Mouse (Mus musculus) lung, adult 2 months (tissue): ENCODE measurements around the gene Sept4. TPM values are rescaled to one million over a fixed set of nuclear protein-coding genes. Genes with fewer than 3 reads are reported as not detected.

Experiments
- DNase-seq: peaks from one replicate; pipeline ENCODE4 v3.0.0; 2022
- H3K4me1 ChIP-seq: fragments of 200-500 bp; 2 replicates; pipeline ENCODE4 v1.6.1; 2011; ENCODE audit warnings: low read length; ENCODE audit not compliant: control insufficient read depth, insufficient read depth
- H3K4me3 ChIP-seq: fragments of 200-500 bp; replicated peaks from 2 replicates; pipeline ENCODE3; 2011; ENCODE audit warnings: low read depth, mild to moderate bottlenecking, control low read depth, low read length; ENCODE audit errors: extremely low read depth
- CTCF ChIP-seq: fragments of 200-500 bp; IDR thresholded peaks from 2 replicates; pipeline ENCODE4 v1.5.1; 2011; ENCODE audit warnings: mild to moderate bottlenecking, low read length, control low read depth; ENCODE audit not compliant: insufficient read depth
- POLR2A ChIP-seq: fragments of 200-500 bp; IDR thresholded peaks from 2 replicates; pipeline ENCODE4 v1.6.1; 2011; ENCODE audit warnings: low read depth, mild to moderate bottlenecking, control low read depth, low read length, borderline replicate concordance; ENCODE audit errors: extremely low read depth
- WGBS: fragments of 180-500 bp; shearing (Covaris S2); methylation state at CpG from one replicate; pipeline ENCODE4 v1.1.7; 2018; 5-methylcytosine and 5-hydroxymethylcytosine counted together
- polyA plus RNA-seq: library from polyadenylated mRNA; depleted of rRNA; stranded (reverse); fragments of >200 nt; gene quantifications from 2 replicates; pipeline ENCODE4 v1.2.3, GENCODE M21; 2012; rRNA removed

Gene Sept4
- polyA plus RNA-seq: 149 and 238 TPM in 2 replicates

GRCm38 (mm10) chr11:87568255-87568953 lies at the start of gene Sept4:
Gene Sept4 (plus strand): TSS chr11:87568903.
- WGBS: 76% methylated on average over 7 of the region's 7 CpGs
- DNase-seq: no peak
- Histone ChIP-seq H3K4me1 (peaks cover 6% of the 10 kb centered on the region; the same call in 1 of the 2 replicates), H3K4me3 (no peak within 1 kb of the TSS)
- no peak for TF ChIP-seq POLR2A
- TF ChIP-seq CTCF: no peak

- no peak overlapping the region for H3K4me3 ChIP-seq
- WGBS: 11% methylated on average over 2 of the region's 2 CpGs
These were observed 49.4 kb upstream of the Sept4 start for GRCm38 (mm10) chr11:87519260-87519659.

GRCm38 (mm10) chr11:87523466-87523865 lies 45.2 kb upstream of the Sept4 start:
- TF ChIP-seq POLR2A: no peak
- TF ChIP-seq CTCF: no peak
- H3K4me1 ChIP-seq: no peaks in the 10 kb centered on the region; the same call in none of the 2 replicates
- 78% methylated on average over 5 of the region's 5 CpGs for whole genome bisulfite sequencing
- no peak for DNase-seq
- no peak overlapping the region for H3K4me3 ChIP-seq

More at GRCm38 (mm10) chr11:87519260-87519659, 49.4 kb upstream of the Sept4 start:
- peak; percentile 15 for DNase-seq
- TF ChIP-seq POLR2A (no peak), CTCF (peak; percentile 74)
- H3K4me1 ChIP-seq: no peaks in the 10 kb centered on the region; the same call in none of the 2 replicates

GRCm38 (mm10) chr11:87523967-87524366 lies 44.7 kb upstream of the Sept4 start:
- Histone ChIP-seq H3K4me3 (no peak overlapping the region), H3K4me1 (no peaks in the 10 kb centered on the region; the same call in none of the 2 replicates)
- TF ChIP-seq CTCF: no peak
- TF ChIP-seq POLR2A: no peak
- no peak for DNase-seq

- Histone ChIP-seq H3K4me3 (no peak overlapping the region), H3K4me1 (no peaks in the 10 kb centered on the region; the same call in none of the 2 replicates)
- no peak for DNase-seq
- TF ChIP-seq CTCF (no peak), POLR2A (no peak)
These were observed 43.9 kb upstream of the Sept4 start for GRCm38 (mm10) chr11:87524780-87525179.

- no peak for DNase-seq
- no peaks in the 10 kb centered on the region; the same call in 1 of the 2 replicates for H3K4me1 ChIP-seq
- WGBS: 63% methylated on average over 3 of the region's 3 CpGs
- no peak overlapping the region for H3K4me3 ChIP-seq
- TF ChIP-seq CTCF (no peak), POLR2A (no peak)
These were observed 41.3 kb upstream of the Sept4 start for GRCm38 (mm10) chr11:87527364-87527763.

DNA sequence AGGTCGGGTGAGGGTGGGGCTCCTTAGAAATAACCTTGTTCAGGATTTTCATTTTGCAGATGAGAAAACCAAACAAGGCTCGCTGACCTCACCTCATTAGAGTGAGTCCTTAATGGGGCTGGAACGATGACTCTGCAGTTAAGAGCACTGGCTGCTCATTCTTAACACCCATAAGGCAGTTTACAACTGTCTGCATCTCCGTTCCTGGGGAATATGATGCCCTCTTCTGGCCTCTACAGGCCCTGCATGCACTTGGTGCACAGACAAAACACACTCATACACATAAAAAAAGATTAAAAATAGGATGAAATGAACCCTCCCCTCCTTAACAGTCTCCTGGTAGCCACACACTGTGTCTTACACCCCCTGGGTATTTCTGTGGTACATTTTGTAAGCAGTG lies 40.7 kb upstream of the Sept4 start:
- 0 out of 2 replicates have a peak, but pooled peaks have one; percentile 3 for TF ChIP-seq CTCF
- no peak for TF ChIP-seq POLR2A
- DNase-seq: no peak
- 64% methylated on average over 4 of the region's 4 CpGs for WGBS
- H3K4me1 ChIP-seq: no peaks in the 10 kb centered on the region; the same call in 1 of the 2 replicates
- H3K4me3 ChIP-seq: no peak overlapping the region

GRCm38 (mm10) chr11:87531695-87532094 lies 37.0 kb upstream of the Sept4 start:
- no peak overlapping the region for H3K4me3 ChIP-seq
- WGBS: 61% methylated on average over 6 of the region's 6 CpGs
- TF ChIP-seq POLR2A (no peak), CTCF (no peak; the same call in 1 of the 2 replicates)
- H3K4me1 ChIP-seq: no peaks in the 10 kb centered on the region
- no peak for DNase-seq

GRCm38 (mm10) chr11:87542285-87542684 lies 26.4 kb upstream of the Sept4 start:
- H3K4me1 ChIP-seq: no peaks in the 10 kb centered on the region
- H3K4me3 ChIP-seq: no peak overlapping the region
- no peak for TF ChIP-seq CTCF
- no peak for TF ChIP-seq POLR2A
- DNase-seq: no peak
- WGBS: 54% methylated on average over 8 of the region's 8 CpGs

GRCm38 (mm10) chr11:87542906-87543305 lies 25.8 kb upstream of the Sept4 start:
- TF ChIP-seq CTCF (no peak), POLR2A (no peak)
- Histone ChIP-seq H3K4me1 (no peaks in the 10 kb centered on the region), H3K4me3 (no peak overlapping the region)
- DNase-seq: no peak
- WGBS: 38% methylated on average over 3 of the region's 3 CpGs
